Mouse (Mus musculus) liver, embryonic 14.5 days (tissue): Measurements from ENCODE around the gene Gpcpd1.

ENCODE experiments used
- CTCF ChIP-seq: IDR thresholded peaks from 2 replicates; pipeline ENCODE4 v1.5.1; 2016; ENCODE audit warnings: antibody characterized with exemption, low read depth, control low read depth
- EP300 ChIP-seq: IDR thresholded peaks from 2 replicates; pipeline ENCODE4 v1.6.1; 2016; ENCODE audit warnings: antibody characterized with exemption, low read depth

DNA sequence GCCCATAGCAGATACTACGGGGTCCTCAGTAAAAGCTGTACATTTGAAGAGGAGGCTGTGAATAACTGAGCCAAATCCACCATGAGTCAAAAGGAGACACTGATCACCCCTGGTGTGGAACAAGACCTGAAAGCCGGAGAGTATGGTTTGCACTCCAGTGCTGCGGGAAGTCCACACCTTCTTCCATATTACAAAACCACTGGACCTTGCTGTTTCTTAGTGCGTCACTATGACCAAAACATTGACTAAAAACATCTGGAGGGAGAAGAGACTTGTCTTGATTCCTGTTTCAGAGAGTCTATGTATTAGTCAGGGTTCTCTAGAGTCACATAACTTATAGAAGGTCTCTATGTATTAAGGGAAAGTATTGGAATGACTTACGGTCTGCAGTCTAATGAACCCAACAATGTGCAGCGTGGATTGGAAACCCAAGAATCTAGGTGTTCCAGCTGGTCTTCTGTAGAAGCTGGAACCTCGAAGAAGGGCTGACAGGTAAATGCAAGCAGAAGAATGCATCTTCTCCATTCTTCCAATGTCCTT lies at the start of gene Gpcpd1:
- no peak for TF ChIP-seq CTCF
- no peak for TF ChIP-seq EP300
